Mouse (Mus musculus): Measurements from ENCODE around the gene Samd8. TPM values are rescaled to one million over a fixed set of nuclear protein-coding genes. Genes with fewer than 3 reads are reported as not detected.
A peak's percentile ranks its signal among the peaks of the same experiment; 100 is the strongest.

Samd8 gene
- polyA plus RNA-seq, 1 experiment from 2014 or later = 11.7 TPM

DNA sequence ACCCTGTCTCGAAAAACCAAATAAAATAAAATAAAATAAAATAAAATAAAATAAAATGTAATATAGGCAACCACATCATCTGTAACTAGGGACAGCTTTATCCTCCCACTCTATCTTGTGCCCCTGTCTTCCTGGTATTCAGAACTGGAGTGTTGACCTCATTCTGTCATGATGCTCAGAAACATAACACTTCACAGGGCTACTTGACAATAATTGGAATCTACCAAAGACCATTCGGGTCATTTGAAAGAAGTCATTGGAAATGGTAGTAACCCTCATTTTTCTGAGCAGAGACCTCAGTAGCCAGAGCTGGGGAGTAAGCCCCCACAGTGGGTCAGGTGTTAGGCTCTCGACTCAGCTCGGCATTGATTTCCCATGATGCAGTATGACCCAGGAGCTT lies 64.3 kb downstream of the Samd8 start:
- 91% methylated on average over 4 of the region's 4 CpGs for WGBS
- no peak overlapping the region for H3K9ac ChIP-seq (replicated peaks)
- no peaks in the 10 kb centered on the region for H3K36me3 ChIP-seq
- no peak overlapping the region for H3K4me2 ChIP-seq
- no peak for ATAC-seq (ENCODE audit: insufficient number of reproducible peaks, insufficient read depth, low FRiP score, low TSS enrichment, low read depth)
- H3K4me1 ChIP-seq (replicated peaks) = no peaks in the 10 kb centered on the region
- H3K27me3 ChIP-seq = peaks cover 3% of the 10 kb centered on the region; the same call in 1 of the 2 replicates
- H3K9me3 ChIP-seq = no peaks in the 10 kb centered on the region
- no peak overlapping the region for H3K4me3 ChIP-seq (replicated peaks)
- no peak overlapping the region for H3K27ac ChIP-seq

DNA sequence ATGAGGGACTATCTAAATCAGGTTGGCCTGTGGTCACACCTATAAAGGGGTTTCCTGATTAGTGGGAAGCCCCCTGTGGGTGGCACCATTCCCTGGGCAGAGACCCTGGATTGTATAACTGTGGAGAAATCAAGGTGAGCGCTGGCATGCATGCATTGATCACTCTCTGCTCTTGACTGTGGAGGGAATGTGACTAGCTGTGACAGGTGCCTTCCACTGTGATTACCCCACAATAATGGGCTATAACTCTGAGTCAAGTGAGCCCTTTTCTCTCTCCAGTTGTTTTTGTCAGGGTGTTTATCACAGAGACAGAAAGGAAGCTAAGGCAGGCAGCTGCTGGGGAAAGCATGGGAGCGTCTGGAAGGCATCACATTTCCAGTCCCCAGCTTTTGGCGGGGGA lies 65.9 kb downstream of the Samd8 start:
- H3K9me3 ChIP-seq = no peaks in the 10 kb centered on the region
- 55% methylated on average over 3 of the region's 3 CpGs for WGBS
- ATAC-seq (ENCODE audit: insufficient number of reproducible peaks, insufficient read depth, low FRiP score, low TSS enrichment, low read depth) = no peak
- no peaks in the 10 kb centered on the region for H3K36me3 ChIP-seq
- no peak overlapping the region for H3K4me3 ChIP-seq (replicated peaks)
- peaks cover 3% of the 10 kb centered on the region; the same call in 1 of the 2 replicates for H3K27me3 ChIP-seq
- no peaks in the 10 kb centered on the region for H3K4me1 ChIP-seq (replicated peaks)
- no peak overlapping the region for H3K9ac ChIP-seq (replicated peaks)
- no peak overlapping the region for H3K4me2 ChIP-seq
- no peak overlapping the region for H3K27ac ChIP-seq

DNA sequence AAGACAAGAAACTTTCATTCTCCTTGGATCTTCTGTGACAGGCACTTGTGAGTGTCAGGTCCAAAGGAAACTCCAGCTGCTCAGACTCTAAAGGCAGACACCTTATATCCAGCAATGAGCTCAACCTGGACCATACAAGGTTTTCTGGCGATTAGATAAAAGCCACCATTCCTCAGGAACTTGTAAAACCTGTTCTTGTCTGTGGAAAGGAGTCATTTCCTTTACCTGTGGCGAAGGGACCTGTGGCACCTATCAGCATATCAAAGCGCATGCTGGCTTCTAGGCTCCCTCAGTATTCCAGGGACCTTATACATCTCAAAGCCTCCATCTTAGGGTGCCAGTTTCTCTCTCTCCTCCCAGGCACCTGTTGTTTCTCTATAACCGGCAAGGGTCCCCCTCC lies 67.1 kb downstream of the Samd8 start:
- Histone ChIP-seq H3K9me3 (no peaks in the 10 kb centered on the region), H3K4me3 (replicated peaks) (no peak overlapping the region), H3K27ac (no peak overlapping the region), H3K4me2 (no peak overlapping the region), H3K4me1 (replicated peaks) (no peaks in the 10 kb centered on the region), H3K27me3 (peaks cover 3% of the 10 kb centered on the region; the same call in 1 of the 2 replicates), H3K36me3 (no peaks in the 10 kb centered on the region), H3K9ac (replicated peaks) (no peak overlapping the region)
- 37% methylated on average over 4 of the region's 4 CpGs for WGBS
- ATAC-seq (ENCODE audit: insufficient number of reproducible peaks, insufficient read depth, low FRiP score, low TSS enrichment, low read depth) = no peak

DNA sequence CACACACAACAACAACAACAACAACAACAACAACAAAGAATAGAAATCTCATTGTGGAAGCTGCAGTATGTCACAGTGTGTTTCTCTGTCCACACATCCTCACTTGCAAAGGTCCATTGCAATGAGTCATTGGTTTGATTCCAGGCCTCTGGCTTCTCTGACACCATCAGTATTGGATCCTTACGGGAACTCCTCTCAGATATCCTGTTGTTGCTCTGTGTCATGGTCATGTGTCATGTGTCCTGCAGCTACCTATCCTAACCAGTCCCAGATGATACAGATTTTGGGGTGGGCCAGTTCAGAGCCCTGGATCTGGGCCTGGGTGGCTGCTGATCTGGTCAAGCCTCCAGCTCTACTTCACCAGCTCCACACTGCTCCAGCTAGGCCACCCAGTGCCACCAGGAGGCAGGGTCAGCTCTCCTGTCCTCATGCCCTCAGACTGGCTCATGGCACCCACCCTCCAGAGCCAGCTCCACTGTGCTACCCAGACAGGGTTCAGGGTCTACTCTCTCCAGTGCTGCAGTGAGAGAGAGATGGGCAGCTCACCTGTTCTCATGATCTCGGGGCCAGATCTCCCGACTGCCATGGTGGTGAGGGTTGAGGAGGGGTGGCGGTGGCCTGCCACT lies 70.7 kb downstream of the Samd8 start:
- no peak overlapping the region for H3K4me2 ChIP-seq
- no peak overlapping the region for H3K4me3 ChIP-seq (replicated peaks)
- H3K4me1 ChIP-seq (replicated peaks) = peaks cover 11% of the 10 kb centered on the region
- 89% methylated on average over 4 of the region's 4 CpGs for WGBS
- H3K27ac ChIP-seq = no peak overlapping the region
- no peak for ATAC-seq (ENCODE audit: insufficient number of reproducible peaks, insufficient read depth, low FRiP score, low TSS enrichment, low read depth)
- peaks cover 3% of the 10 kb centered on the region; the same call in 1 of the 2 replicates for H3K27me3 ChIP-seq
- H3K9me3 ChIP-seq = no peaks in the 10 kb centered on the region
- no peak overlapping the region for H3K9ac ChIP-seq (replicated peaks)
- H3K36me3 ChIP-seq = no peaks in the 10 kb centered on the region

DNA sequence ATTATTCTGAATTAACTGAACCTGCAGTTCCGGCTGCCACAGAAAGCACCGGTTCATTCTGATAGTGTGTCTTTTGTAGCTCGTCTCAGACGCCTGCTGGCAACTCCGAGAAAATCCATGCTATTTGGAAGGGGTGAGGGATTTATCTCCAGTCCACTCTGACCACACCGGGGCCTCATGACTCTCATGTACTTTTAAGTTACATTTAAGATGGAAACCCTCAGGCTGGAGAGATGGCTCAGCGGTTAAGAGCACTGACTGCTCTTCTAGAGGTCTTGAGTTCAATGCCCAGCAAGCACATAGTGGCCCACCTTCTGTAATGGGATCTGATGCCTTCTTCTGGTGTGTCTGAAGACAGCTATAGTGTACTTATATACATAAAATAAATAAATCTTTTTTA lies 72.0 kb downstream of the Samd8 start:
- no peaks in the 10 kb centered on the region for H3K9me3 ChIP-seq
- peaks cover 11% of the 10 kb centered on the region for H3K4me1 ChIP-seq (replicated peaks)
- H3K9ac ChIP-seq (replicated peaks) = no peak overlapping the region
- ATAC-seq (ENCODE audit: insufficient number of reproducible peaks, insufficient read depth, low FRiP score, low TSS enrichment, low read depth) = no peak
- no peak overlapping the region for H3K4me3 ChIP-seq (replicated peaks)
- H3K36me3 ChIP-seq = no peaks in the 10 kb centered on the region
- H3K4me2 ChIP-seq = no peak overlapping the region
- WGBS = 81% methylated on average over 7 of the region's 7 CpGs
- H3K27me3 ChIP-seq = peaks cover 3% of the 10 kb centered on the region; the same call in 1 of the 2 replicates
- no peak overlapping the region for H3K27ac ChIP-seq

DNA sequence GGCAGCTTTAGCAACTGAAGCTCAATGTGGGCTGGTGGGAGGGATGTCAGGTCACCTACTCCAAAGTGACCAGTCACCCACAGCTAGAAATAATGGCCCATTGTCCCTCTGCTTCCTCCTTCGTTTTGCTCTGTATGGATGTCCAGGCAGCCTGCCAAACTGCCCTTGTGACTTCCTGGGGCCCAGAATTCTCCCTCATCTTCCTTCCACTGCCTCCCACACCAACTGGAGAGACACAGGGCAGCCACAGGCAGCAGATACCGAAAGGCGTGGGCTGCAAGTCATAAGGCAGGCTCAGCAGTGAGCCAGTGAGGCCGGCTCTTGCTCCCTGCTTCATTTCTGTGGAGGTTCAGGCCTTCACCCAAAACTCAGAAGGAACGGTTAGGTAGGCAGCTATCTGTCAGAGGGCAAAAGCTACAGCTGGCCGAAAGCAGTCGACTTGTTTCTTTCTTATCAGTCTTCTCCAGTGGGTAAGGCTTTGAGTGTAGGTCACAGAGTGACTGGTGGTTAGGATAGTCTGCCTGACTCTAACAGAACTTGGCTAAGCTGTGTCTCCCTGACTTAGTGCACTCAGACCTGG lies 72.6 kb downstream of the Samd8 start:
- Histone ChIP-seq H3K27ac (peak overlapping the region; percentile 60; the same call in 1 of the 2 replicates), H3K9me3 (no peaks in the 10 kb centered on the region), H3K4me3 (replicated peaks) (no peak overlapping the region), H3K36me3 (no peaks in the 10 kb centered on the region), H3K4me1 (replicated peaks) (peaks cover 11% of the 10 kb centered on the region), H3K27me3 (no peaks in the 10 kb centered on the region; the same call in 1 of the 2 replicates), H3K4me2 (no peak overlapping the region), H3K9ac (replicated peaks) (no peak overlapping the region)
- 78% methylated on average over 7 of the region's 7 CpGs for whole genome bisulfite sequencing
- ATAC-seq (ENCODE audit: insufficient number of reproducible peaks, insufficient read depth, low FRiP score, low TSS enrichment, low read depth) = no peak

DNA sequence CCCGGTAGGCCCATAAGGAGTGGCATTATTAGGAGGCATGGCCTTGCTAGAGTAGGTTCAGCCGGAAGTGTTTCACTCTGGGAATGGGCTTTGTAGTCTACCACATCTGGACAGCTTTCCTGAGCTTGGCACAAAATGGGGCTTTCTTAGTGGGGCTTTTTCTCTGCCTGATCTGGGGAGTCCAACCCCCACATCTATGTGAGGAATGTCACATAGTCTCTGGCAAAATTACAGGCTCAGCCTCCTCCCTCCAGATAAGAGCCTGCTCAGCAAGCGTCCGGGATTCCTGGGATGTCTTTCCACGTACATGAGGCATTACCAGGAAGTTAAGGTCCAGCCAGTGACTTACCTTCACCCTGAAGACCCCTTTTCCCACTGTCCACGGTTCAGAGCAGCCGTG lies 73.6 kb downstream of the Samd8 start:
- 74% methylated on average over 7 of the region's 7 CpGs for WGBS
- H3K27me3 ChIP-seq = 0 out of 2 replicates have a peak, but pooled peaks cover 4% of the 10 kb centered on the region

DNA sequence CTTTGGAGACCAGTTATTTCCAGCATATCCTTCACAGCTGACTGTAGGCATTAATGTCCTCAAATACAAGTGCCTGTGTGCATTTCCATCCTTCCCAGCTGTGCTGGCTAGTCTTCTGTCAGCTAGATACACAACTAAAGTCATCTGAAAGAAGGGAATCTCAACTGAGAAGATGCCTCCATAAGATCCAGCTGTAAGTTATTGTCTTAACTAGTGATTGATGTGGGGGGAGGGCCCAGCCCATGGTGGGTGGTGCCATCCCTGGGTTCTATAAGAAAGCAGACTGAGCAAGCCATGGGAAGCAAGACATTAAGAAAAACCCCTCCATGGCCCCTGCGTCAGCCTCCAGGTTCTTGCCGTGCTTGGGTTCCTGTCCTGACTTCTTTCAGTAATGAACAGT lies 74.6 kb downstream of the Samd8 start, which contains the start of gene Vdac2:
Vdac2 (plus strand) TSS at position 301 of the 400 bp plus-strand sequence.
- H3K27me3 ChIP-seq = 0 out of 2 replicates have a peak, but pooled peaks cover 4% of the 10 kb centered on the region
- no peak within 1 kb of the TSS for H3K9ac ChIP-seq (replicated peaks)
- H3K4me3 ChIP-seq (replicated peaks) = no peak within 1 kb of the TSS
- WGBS = 96% methylated on average over 2 of the region's 2 CpGs
- no peak within 1 kb of the TSS for H3K27ac ChIP-seq
- ATAC-seq (ENCODE audit: insufficient number of reproducible peaks, insufficient read depth, low FRiP score, low TSS enrichment, low read depth) = no peak
- H3K36me3 ChIP-seq = no peaks in the 10 kb centered on the region
- no peaks in the 10 kb centered on the region for H3K9me3 ChIP-seq
- peaks cover 11% of the 10 kb centered on the region for H3K4me1 ChIP-seq (replicated peaks)
- H3K4me2 ChIP-seq = no peak within 1 kb of the TSS

More for the DNA sequence above, 73.6 kb downstream of the Samd8 start:
- H3K4me3 ChIP-seq (replicated peaks) = no peak overlapping the region
- peaks cover 11% of the 10 kb centered on the region for H3K4me1 ChIP-seq (replicated peaks)
- no peak overlapping the region for H3K9ac ChIP-seq (replicated peaks)
- H3K9me3 ChIP-seq = no peaks in the 10 kb centered on the region
- H3K36me3 ChIP-seq = no peaks in the 10 kb centered on the region
- no peak overlapping the region for H3K4me2 ChIP-seq
- H3K27ac ChIP-seq = no peak overlapping the region
- no peak for ATAC-seq (ENCODE audit: insufficient number of reproducible peaks, insufficient read depth, low FRiP score, low TSS enrichment, low read depth)

DNA sequence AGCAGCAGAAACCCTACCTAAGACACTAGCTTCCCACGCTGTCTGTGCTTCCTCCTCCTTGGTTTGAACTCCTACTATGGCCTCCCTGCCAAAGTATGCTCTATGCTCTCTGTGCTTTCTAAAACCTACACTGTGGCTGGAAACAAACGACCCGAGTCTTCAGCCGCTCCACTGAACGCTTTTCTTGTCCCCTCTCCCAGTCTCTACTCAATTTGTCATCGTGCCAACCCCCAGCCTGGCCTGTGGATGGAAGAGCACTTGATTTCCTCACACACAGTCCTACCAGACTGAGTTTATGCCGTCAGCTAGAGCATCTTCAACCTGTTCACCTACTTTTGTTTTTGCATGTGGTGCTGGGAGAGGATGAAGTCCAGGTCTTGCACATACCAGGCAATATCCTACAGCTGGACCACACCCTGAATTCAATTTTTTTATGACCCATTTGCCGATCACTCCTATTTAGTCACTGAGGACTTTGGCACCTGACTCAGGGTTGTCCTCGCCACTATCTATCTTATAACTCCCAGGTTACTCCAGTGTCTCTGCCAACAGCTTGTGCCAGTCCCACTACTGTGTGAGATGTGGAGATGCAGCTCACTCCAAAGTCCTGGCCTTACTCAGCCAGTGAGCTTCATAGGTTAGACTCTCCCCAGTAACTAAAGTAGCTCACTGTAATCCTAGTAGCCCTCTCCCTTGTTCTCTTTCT lies 75.6 kb downstream of the Samd8 start:
- WGBS = 86% methylated on average over 9 of the region's 9 CpGs
- H3K27me3 ChIP-seq = 0 out of 2 replicates have a peak, but pooled peaks cover 4% of the 10 kb centered on the region
- no peak overlapping the region for H3K4me3 ChIP-seq (replicated peaks)
- peaks cover 17% of the 10 kb centered on the region for H3K4me1 ChIP-seq (replicated peaks)
- H3K27ac ChIP-seq = no peak overlapping the region
- no peaks in the 10 kb centered on the region for H3K36me3 ChIP-seq
- no peak for ATAC-seq (ENCODE audit: insufficient number of reproducible peaks, insufficient read depth, low FRiP score, low TSS enrichment, low read depth)
- no peak overlapping the region for H3K9ac ChIP-seq (replicated peaks)
- no peaks in the 10 kb centered on the region for H3K9me3 ChIP-seq
- H3K4me2 ChIP-seq = no peak overlapping the region

DNA sequence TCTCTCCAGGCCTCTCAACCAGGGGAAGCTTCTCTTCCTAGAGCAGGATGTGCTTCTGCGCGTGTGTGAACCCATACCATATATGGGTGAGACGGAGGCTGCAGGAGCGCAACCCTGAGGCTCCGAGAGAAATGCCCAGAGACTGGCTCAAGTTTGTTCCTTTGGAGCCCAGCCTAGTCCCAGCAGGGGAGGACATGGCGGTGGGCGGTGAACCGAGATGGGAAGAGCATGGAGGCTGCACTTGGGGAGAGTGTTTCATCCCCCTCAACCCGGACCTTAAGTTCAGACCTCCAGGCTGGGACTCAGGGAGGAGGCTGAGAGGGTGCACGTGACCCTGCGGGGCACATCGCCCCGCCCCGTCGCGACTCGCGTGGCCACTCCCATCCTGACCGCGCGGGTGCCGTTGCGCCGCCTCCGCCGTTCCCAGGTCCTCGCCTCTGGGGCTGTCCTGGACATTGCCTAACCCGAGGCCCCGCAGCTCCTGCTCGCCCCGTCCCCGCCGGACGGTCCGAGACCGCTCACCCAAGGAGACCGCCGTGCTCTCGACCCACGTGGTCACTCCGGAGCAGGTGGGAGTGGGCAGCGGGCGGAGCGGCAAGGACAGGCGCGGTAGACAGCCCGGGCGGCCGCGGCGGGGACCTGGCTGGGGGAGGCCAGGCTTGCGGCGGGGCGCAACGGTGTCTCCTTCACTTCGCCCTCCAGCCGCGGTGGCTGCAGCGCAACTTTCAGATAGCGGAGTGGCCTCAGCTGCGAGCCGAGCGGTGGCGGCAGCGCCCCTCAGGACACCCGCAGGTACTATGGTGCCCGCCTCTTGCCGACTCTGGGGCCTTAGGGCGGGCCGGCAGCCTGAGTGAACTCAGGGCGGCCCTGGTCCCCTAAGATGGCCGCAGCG lies 80.8 kb downstream of the Samd8 start:
- Histone ChIP-seq H3K4me3 (replicated peaks) (peak overlapping the region; percentile 94), H3K9me3 (no peaks in the 10 kb centered on the region), H3K27me3 (0 out of 2 replicates have a peak, but pooled peaks cover 4% of the 10 kb centered on the region), H3K4me1 (replicated peaks) (peaks cover 25% of the 10 kb centered on the region), H3K4me2 (peak overlapping the region; percentile 87), H3K9ac (replicated peaks) (peak overlapping the region; percentile 94), H3K27ac (peak overlapping the region; percentile 94), H3K36me3 (peaks cover 31% of the 10 kb centered on the region)
- peak; percentile 98 for ATAC-seq (ENCODE audit: insufficient number of reproducible peaks, insufficient read depth, low FRiP score, low TSS enrichment, low read depth)
- WGBS = under 1% methylated on average over 73 of the region's 73 CpGs
